Mouse (Mus musculus) heart, postnatal 0 days (tissue): ENCODE measurements around the gene Zfhx3.

Experiments
- CTCF ChIP-seq: IDR thresholded peaks from 2 replicates; pipeline ENCODE4 v1.5.1; 2016; ENCODE audit warnings: antibody characterized with exemption, control low read depth, low read depth
- EP300 ChIP-seq: IDR thresholded peaks from 2 replicates; pipeline ENCODE4 v1.6.1; 2016; ENCODE audit warnings: antibody characterized with exemption, low read depth

DNA sequence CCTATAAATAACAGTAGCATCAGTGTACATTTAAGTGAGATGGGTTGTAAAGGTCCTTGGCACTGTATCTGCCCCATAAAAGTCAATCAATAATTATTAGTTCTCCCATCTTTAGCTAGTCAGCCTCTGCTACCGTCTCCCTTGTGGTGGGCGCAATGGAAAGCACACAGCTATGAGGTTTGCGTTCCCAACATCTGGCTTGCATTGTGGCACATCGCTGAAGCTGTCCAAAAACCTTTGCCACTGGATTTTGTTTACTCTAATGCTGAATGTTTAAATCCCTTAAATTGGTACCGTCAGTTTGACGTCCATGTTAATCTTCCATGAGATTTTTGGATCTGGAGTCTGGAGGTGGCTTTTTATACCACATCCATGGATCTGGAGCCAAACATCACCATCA, 428.3 kb downstream of the Zfhx3 start:
- no peak for TF ChIP-seq CTCF
- TF ChIP-seq EP300: no peak
